Mouse (Mus musculus) brown adipose tissue, adult 24 weeks (tissue): ENCODE results near the gene Clec9a. TPM values are rescaled to one million over a fixed set of nuclear protein-coding genes. Genes with fewer than 3 reads are reported as not detected.

Experiments
- H3K27ac ChIP-seq: fragments of 200-500 bp; replicated peaks from 2 replicates; pipeline ENCODE4 v1.5.1; 2012; ENCODE audit warnings: low read depth, mild to moderate bottlenecking, low read length
- H3K4me1 ChIP-seq: fragments of 200-500 bp; 2 replicates; pipeline ENCODE4 v1.6.1; 2012; ENCODE audit warnings: low read length, mixed read lengths; ENCODE audit not compliant: control insufficient read depth, insufficient read depth, insufficient read length
- H3K4me3 ChIP-seq: fragments of 200-500 bp; 2 replicates; pipeline ENCODE4 v1.5.1; 2012; ENCODE audit warnings: low read depth, mild to moderate bottlenecking, low read length, moderate library complexity; ENCODE audit not compliant: insufficient read depth
- polyA plus RNA-seq: library from polyadenylated mRNA; stranded (reverse); fragments of >200 nt; gene quantifications from 2 replicates; pipeline ENCODE4 v1.2.4, GENCODE M21; 2012; ENCODE audit not compliant: missing spikeins, insufficient read depth, insufficient read length

Clec9a gene
- polyA plus RNA-seq, 1 experiment, result not detected

GRCm38 (mm10) chr6:129471386-129471785 is 62.7 kb downstream of the Clec9a start:
- Histone ChIP-seq H3K27ac (no peak overlapping the region), H3K4me3 (no peak overlapping the region), H3K4me1 (no peaks in the 10 kb centered on the region)

GRCm38 (mm10) chr6:129472627-129473026 is 64.0 kb downstream of the Clec9a start:
- Histone ChIP-seq H3K4me3 (no peak overlapping the region), H3K4me1 (no peaks in the 10 kb centered on the region)

More at GRCm38 (mm10) chr6:129472627-129473026, 64.0 kb downstream of the Clec9a start:
- no peak overlapping the region for H3K27ac ChIP-seq

Other genes starting within 250 kb of the Clec9a start
- 58.5 and 127 TPM in 2 replicates for gene Clec2d, start 228.2 kb upstream of the Clec9a start, polyA plus RNA-seq
- not detected in 2 replicates for gene Cd69, start 133.4 kb upstream of the Clec9a start, polyA plus RNA-seq
- not detected in 2 replicates for gene 4922502D21Rik, start 77.1 kb upstream of the Clec9a start, polyA plus RNA-seq
- gene Clec12a, start 66.2 kb upstream of the Clec9a start, polyA plus RNA-seq, result 2.7 and 6.3 TPM in 2 replicates
- not detected in 2 replicates for gene Clec12b, start 23.0 kb upstream of the Clec9a start, polyA plus RNA-seq
- gene Clec1b, start 11.6 kb upstream of the Clec9a start, polyA plus RNA-seq, result not detected in 2 replicates
- gene Clec1a, start 43.1 kb downstream of the Clec9a start, polyA plus RNA-seq, result 2.1 and 2.5 TPM in 2 replicates
- not detected in 2 replicates for gene Olr1, start 98.3 kb downstream of the Clec9a start, polyA plus RNA-seq
- gene Tmem52b, start 103.7 kb downstream of the Clec9a start, polyA plus RNA-seq, result not detected in 2 replicates
- gene Gabarapl1, start 124.3 kb downstream of the Clec9a start, polyA plus RNA-seq, result 111 and 147 TPM in 2 replicates
- gene Klre1, start 169.0 kb downstream of the Clec9a start, polyA plus RNA-seq, result not detected in 2 replicates
- gene Klrd1, start 182.9 kb downstream of the Clec9a start, polyA plus RNA-seq, result 2.0 TPM in 1 of 2 replicates, not detected in the other
- gene Klrk1, start 215.0 kb downstream of the Clec9a start, polyA plus RNA-seq, result 0.83 and 1.1 TPM in 2 replicates
- gene Klrc3, start 234.5 kb downstream of the Clec9a start, polyA plus RNA-seq, result not detected in 2 replicates